Mouse (Mus musculus) C2C12 (cell line): ENCODE results near the gene Primpol. TPM values are rescaled to one million over a fixed set of nuclear protein-coding genes. Genes with fewer than 3 reads are reported as not detected.

Experiments used
- H3K27me3 ChIP-seq: one replicate; pipeline ENCODE4 v1.6.1; 2011; ENCODE audit not compliant: control insufficient read depth, insufficient read depth, insufficient read length
- H3K36me3 ChIP-seq: one replicate; pipeline ENCODE4 v1.6.1; 2011; ENCODE audit not compliant: control insufficient read depth, insufficient read depth
- H3K4me3 ChIP-seq: one replicate; pipeline ENCODE4 v1.5.1; 2011; ENCODE audit warnings: mild to moderate bottlenecking, control low read depth; ENCODE audit not compliant: poor library complexity, insufficient read depth, severe bottlenecking
- H3K79me2 ChIP-seq: one replicate; pipeline ENCODE4 v1.6.1; 2011; ENCODE audit not compliant: control insufficient read depth, insufficient read depth
- H3K79me3 ChIP-seq: one replicate; pipeline ENCODE4 v1.6.1; 2011; ENCODE audit warnings: low read depth, control low read depth
- H3ac ChIP-seq: one replicate; pipeline ENCODE3; 2011; ENCODE audit warnings: low read depth; ENCODE audit not compliant: control insufficient read depth, insufficient read length
- CEBPB ChIP-seq: IDR thresholded peaks from one replicate; pipeline ENCODE4 v1.6.1; 2011; ENCODE audit warnings: low read depth, mild to moderate bottlenecking, control low read depth, moderate library complexity
- CTCF ChIP-seq: IDR thresholded peaks from one replicate; pipeline ENCODE4 v1.5.1; 2011; ENCODE audit not compliant: control insufficient read depth, insufficient read depth, insufficient read length
- FOSL1 ChIP-seq: IDR thresholded peaks from one replicate; pipeline ENCODE4 v1.8.0; 2011; ENCODE audit warnings: mild to moderate bottlenecking, low read length; ENCODE audit not compliant: poor library complexity, insufficient read depth, severe bottlenecking
- MAX ChIP-seq: IDR thresholded peaks from one replicate; pipeline ENCODE4 v1.6.1; 2011; ENCODE audit warnings: mild to moderate bottlenecking, control low read depth
- MYOD1 ChIP-seq: IDR thresholded peaks from one replicate; pipeline ENCODE4 v1.6.1; 2011; ENCODE audit warnings: low read depth; ENCODE audit not compliant: control insufficient read depth, insufficient read length
- MYOG ChIP-seq: IDR thresholded peaks from one replicate; pipeline ENCODE4 v1.6.1; 2011; ENCODE audit not compliant: control insufficient read depth, insufficient read length; ENCODE audit errors: extremely low read depth
- USF1 ChIP-seq: IDR thresholded peaks from one replicate; pipeline ENCODE4 v1.6.1; 2011; ENCODE audit warnings: low read depth, mild to moderate bottlenecking, control low read depth, moderate library complexity
- polyA plus RNA-seq: library from polyadenylated mRNA; unstranded; fragments of >200 nt; fragmentation: generic; extraction: Trizol; gene quantifications from one replicate; pipeline ENCODE4 v1.2.1, GENCODE M21; 2012; ENCODE audit warnings: missing spikeins

Primpol gene
- polyA plus RNA-seq, 1 experiment = 0.90 TPM

DNA sequence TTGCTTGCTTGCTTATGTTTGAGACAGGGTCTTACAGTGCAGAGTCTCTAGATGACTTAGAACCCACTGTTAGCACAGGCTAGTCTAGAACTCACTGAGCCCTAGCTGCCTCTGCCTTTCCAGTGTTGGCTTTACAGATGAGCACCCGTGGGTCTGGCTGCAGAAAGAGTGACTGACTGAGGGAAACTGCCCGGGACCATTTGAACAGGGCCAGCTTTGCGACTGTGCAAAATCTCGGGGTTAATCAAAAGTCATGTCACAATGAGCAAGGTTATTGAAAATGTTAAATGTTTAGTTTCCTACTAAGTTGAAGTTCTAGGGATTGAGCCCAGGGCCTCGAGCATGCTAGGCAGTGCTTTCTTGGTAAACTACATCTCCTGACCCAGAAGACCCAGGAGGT lies 71.2 kb downstream of the Primpol start:
- H3ac ChIP-seq = no peak overlapping the region
- no peaks in the 10 kb centered on the region for H3K36me3 ChIP-seq

DNA sequence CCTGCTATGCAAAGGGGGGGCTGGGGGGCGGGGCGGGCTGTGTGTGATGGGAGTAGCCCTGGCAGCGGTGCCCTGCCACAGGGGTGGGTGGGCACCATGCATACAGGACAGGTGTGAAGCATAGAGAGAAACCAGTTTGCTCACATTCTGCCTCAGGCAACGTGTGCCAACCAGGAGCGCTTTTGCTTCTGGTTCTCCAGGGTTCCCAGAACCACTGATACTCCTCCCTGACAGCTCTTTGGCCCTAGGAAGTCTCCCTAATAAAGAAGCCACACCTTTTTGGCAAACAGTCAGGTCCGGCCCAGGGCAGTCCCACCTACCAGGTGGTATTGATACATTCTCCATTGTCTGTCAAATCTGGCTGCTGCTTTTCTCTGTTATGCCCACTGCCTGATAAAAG lies 73.3 kb downstream of the Primpol start:
- peaks cover 8% of the 10 kb centered on the region for H3K27me3 ChIP-seq
- TF ChIP-seq USF1 (no peak), CEBPB (no peak), MYOG (no peak), MAX (no peak), MYOD1 (no peak), FOSL1 (no peak), CTCF (no peak)
- H3K79me3 ChIP-seq = no peaks in the 10 kb centered on the region
- H3K36me3 ChIP-seq = no peaks in the 10 kb centered on the region
- H3K4me3 ChIP-seq = no peak overlapping the region
- H3K79me2 ChIP-seq = no peaks in the 10 kb centered on the region
- H3ac ChIP-seq = no peak overlapping the region

More for the DNA sequence above, 71.2 kb downstream of the Primpol start:
- Histone ChIP-seq H3K27me3 (peaks cover 8% of the 10 kb centered on the region), H3K4me3 (no peak overlapping the region), H3K79me2 (no peaks in the 10 kb centered on the region), H3K79me3 (no peaks in the 10 kb centered on the region)
- TF ChIP-seq FOSL1 = no peak
- no peak for TF ChIP-seq MYOD1

DNA sequence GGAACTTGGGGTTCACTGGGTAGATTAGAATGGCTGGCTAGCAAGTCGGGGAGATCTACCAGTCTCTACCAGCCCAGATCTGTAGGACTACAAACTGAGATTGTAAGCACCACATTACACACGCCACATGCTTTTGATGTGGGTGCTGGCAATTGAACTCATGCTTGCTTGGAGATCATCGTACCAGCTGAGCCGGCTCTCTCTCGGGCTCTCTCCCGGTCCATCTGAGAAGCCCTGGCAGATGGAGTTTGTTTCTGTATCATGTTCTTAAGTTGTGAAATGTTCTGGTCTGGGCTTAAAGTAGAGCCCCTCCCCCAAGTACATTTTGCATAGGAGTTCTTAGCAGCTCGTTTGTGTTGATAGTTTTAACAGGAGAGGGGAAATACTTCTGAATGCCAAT lies 73.8 kb downstream of the Primpol start:
- H3K79me3 ChIP-seq = no peaks in the 10 kb centered on the region
- H3ac ChIP-seq = no peak overlapping the region
- no peak for TF ChIP-seq USF1
- no peak for TF ChIP-seq CEBPB
- no peak for TF ChIP-seq CTCF
- no peak for TF ChIP-seq MAX
- TF ChIP-seq MYOG = no peak
- no peak for TF ChIP-seq FOSL1
- H3K79me2 ChIP-seq = no peaks in the 10 kb centered on the region
- peaks cover 8% of the 10 kb centered on the region for H3K27me3 ChIP-seq
- H3K36me3 ChIP-seq = no peaks in the 10 kb centered on the region
- H3K4me3 ChIP-seq = no peak overlapping the region

DNA sequence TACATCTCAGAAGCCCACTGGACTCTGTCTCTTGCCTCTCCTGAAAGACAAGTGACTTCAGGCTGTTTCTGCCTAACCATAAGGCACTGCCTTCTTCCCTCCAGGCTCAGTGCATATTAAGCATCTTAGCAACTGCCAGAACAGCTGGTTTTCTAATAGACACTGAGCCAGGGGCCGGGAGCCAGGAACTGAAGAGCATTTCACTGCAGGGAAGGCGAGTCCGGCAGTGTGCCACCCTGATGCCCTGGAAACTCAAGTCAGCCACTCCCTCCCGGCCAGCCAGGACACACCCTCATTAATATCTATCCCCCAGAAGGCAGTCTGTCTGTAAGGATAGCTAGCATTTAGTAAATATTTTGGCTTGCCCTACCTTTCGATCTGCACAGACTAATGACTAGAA lies 77.3 kb downstream of the Primpol start:
- Histone ChIP-seq H3K36me3 (no peaks in the 10 kb centered on the region), H3K4me3 (no peak overlapping the region), H3K79me2 (no peaks in the 10 kb centered on the region), H3K27me3 (peaks cover 6% of the 10 kb centered on the region), H3K79me3 (no peaks in the 10 kb centered on the region), H3ac (no peak overlapping the region)
- TF ChIP-seq FOSL1 = no peak
- no peak for TF ChIP-seq CTCF
- no peak for TF ChIP-seq MYOG
- no peak for TF ChIP-seq USF1
- no peak for TF ChIP-seq MYOD1
- no peak for TF ChIP-seq CEBPB
- TF ChIP-seq MAX = no peak

DNA sequence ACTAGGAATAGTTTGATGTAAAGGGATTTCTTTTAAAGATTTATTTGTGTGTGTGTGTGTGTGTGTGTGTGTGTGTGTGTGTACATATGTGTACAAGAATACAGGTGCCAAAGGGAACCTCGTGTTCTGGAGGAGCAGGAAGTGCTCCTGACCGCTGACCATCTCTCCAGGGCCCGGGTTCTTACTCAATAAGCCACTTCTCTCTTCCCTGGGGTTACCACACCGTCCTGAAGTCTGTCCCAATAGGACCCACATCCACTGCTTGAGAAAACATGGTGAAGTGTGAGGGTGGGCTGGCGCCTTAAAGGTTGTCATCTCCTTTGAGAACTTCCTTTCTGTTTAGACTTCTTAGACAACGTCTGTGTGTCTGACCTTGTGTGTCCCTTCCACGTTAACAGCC lies 83.1 kb downstream of the Primpol start:
- no peak for TF ChIP-seq USF1
- no peak for TF ChIP-seq FOSL1
- no peaks in the 10 kb centered on the region for H3K79me3 ChIP-seq
- H3K79me2 ChIP-seq = no peaks in the 10 kb centered on the region
- H3K4me3 ChIP-seq = no peak overlapping the region
- no peak overlapping the region for H3ac ChIP-seq
- H3K27me3 ChIP-seq = no peaks in the 10 kb centered on the region
- no peaks in the 10 kb centered on the region for H3K36me3 ChIP-seq

DNA sequence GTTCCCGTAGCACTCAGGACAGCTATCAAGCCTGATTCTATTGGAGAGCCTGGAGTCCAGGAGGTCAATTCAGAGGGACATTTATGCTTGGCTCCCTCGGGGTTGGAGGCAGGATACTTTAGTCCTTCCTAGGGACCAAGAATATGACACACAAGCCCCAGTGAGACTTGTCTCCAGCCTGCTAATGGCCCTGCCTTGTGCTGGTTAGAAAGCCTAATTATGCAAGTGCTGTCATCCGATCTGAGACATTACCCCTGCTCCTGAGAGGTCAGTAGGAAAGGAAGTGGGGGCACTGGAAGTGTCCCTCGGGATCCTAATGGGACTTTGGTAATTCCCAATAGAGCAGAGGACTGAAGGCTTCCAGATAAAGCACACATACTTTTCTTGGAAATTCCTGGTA lies 86.5 kb downstream of the Primpol start:
- Histone ChIP-seq H3K79me3 (no peaks in the 10 kb centered on the region), H3ac (no peak overlapping the region), H3K27me3 (no peaks in the 10 kb centered on the region), H3K4me3 (no peak overlapping the region), H3K36me3 (no peaks in the 10 kb centered on the region), H3K79me2 (no peaks in the 10 kb centered on the region)
- TF ChIP-seq MYOG (no peak), FOSL1 (no peak), USF1 (no peak), MYOD1 (no peak), CEBPB (no peak), MAX (no peak), CTCF (no peak)
